Mouse (Mus musculus): Measurements from ENCODE around the gene Ccdc9b. TPM values are rescaled to one million over a fixed set of nuclear protein-coding genes. Genes with fewer than 3 reads are reported as not detected.

The Ccdc9b gene
- total RNA-seq, 2 experiments from 2014 or later, result 4.0 to 4.7 TPM

GRCm38 (mm10) chr2:118790221-118790550 is 27.7 kb upstream of the Ccdc9b start:
- Histone ChIP-seq H3K27ac (no peak overlapping the region), H3K4me3 (no peak overlapping the region)
- TF ChIP-seq CTCF (IDR thresholded peaks at IDR 0.05), result no peak
- no peak for DNase-seq (ENCODE audit: extremely low spot score in 1 of 2, low spot score in 2 of 2)
- intact Hi-C loops (cut with DNase I), result no loop called here

- H3K27ac ChIP-seq, result no peak overlapping the region
- DNase-seq (ENCODE audit: extremely low spot score in 1 of 2, low spot score in 2 of 2), result no peak
- H3K4me3 ChIP-seq, result no peak overlapping the region
- intact Hi-C loops (cut with DNase I), result no loop called here
- no peak for TF ChIP-seq CTCF (IDR thresholded peaks at IDR 0.05)
These were observed 27.0 kb upstream of the Ccdc9b start for GRCm38 (mm10) chr2:118789501-118789900.

- TF ChIP-seq CTCF (IDR thresholded peaks at IDR 0.05), result no peak
- H3K4me3 ChIP-seq, result no peak overlapping the region
- intact Hi-C loops (cut with DNase I), result no loop called here
- DNase-seq (ENCODE audit: extremely low spot score in 1 of 2, low spot score in 2 of 2), result no peak
- no peak overlapping the region for H3K27ac ChIP-seq
These were observed 24.1 kb upstream of the Ccdc9b start for GRCm38 (mm10) chr2:118786525-118786924.

GRCm38 (mm10) chr2:118783663-118784062 is 21.2 kb upstream of the Ccdc9b start:
- intact Hi-C loops (cut with DNase I), result no loop called here
- H3K27ac ChIP-seq, result no peak overlapping the region
- no peak for TF ChIP-seq CTCF (IDR thresholded peaks at IDR 0.05)
- no peak for DNase-seq (ENCODE audit: extremely low spot score in 1 of 2, low spot score in 2 of 2)
- H3K4me3 ChIP-seq, result no peak overlapping the region

- intact Hi-C loops (cut with DNase I), result no loop called here
- Histone ChIP-seq H3K27ac (no peak overlapping the region), H3K4me3 (no peak overlapping the region)
- no peak for TF ChIP-seq CTCF (IDR thresholded peaks at IDR 0.05)
- DNase-seq (ENCODE audit: extremely low spot score in 1 of 2, low spot score in 2 of 2), result no peak
These were observed 20.6 kb upstream of the Ccdc9b start for GRCm38 (mm10) chr2:118783093-118783492.

- no peak for DNase-seq (ENCODE audit: extremely low spot score in 1 of 2, low spot score in 2 of 2)
- intact Hi-C loops (cut with DNase I), result no loop called here
- no peak for TF ChIP-seq CTCF (IDR thresholded peaks at IDR 0.05)
- Histone ChIP-seq H3K27ac (no peak overlapping the region), H3K4me3 (no peak overlapping the region)
These were observed 19.8 kb upstream of the Ccdc9b start for GRCm38 (mm10) chr2:118782303-118782702.

GRCm38 (mm10) chr2:118781115-118781514 is 18.7 kb upstream of the Ccdc9b start:
- no peak overlapping the region for H3K27ac ChIP-seq
- TF ChIP-seq CTCF (IDR thresholded peaks at IDR 0.05), result no peak
- intact Hi-C loops (cut with DNase I), result no loop called here
- H3K4me3 ChIP-seq, result no peak overlapping the region; the same call in 1 of the 2 replicates
- DNase-seq (ENCODE audit: extremely low spot score in 1 of 2, low spot score in 2 of 2), result no peak

- peak within 1 kb of the TSS; percentile 82 for H3K27ac ChIP-seq
- intact Hi-C loops (cut with DNase I), result loop anchor here (1.0 kb wide), 2 partner anchors 17 to 34 kb away; partner anchors contain the start of genes Ccdc9b and Inafm2
- H3K4me3 ChIP-seq, result peak within 1 kb of the TSS; percentile 75
- peak; percentile 95 for DNase-seq (ENCODE audit: extremely low spot score in 1 of 2, low spot score in 2 of 2)
- TF ChIP-seq CTCF (IDR thresholded peaks at IDR 0.05), result peak; percentile 33
These were observed 17.3 kb upstream of the Ccdc9b start, which contains the start of gene Disp2 for GRCm38 (mm10) chr2:118779504-118780480. TSS of gene Disp2 (plus strand) at chr2:118779719.

- Histone ChIP-seq H3K4me3 (peak overlapping the region; percentile 75), H3K27ac (peak overlapping the region; percentile 82)
- intact Hi-C loops (cut with DNase I), result loop anchor here (1.0 kb wide), 2 partner anchors 17 to 34 kb away; partner anchors contain the start of genes Ccdc9b and Inafm2
- TF ChIP-seq CTCF (IDR thresholded peaks at IDR 0.05), result no peak
- DNase-seq (ENCODE audit: extremely low spot score in 1 of 2, low spot score in 2 of 2), result no peak
These were observed 16.6 kb upstream of the Ccdc9b start for GRCm38 (mm10) chr2:118779065-118779464.

- no peak overlapping the region for H3K4me3 ChIP-seq
- no peak for DNase-seq (ENCODE audit: extremely low spot score in 1 of 2, low spot score in 2 of 2)
- no peak overlapping the region for H3K27ac ChIP-seq
- TF ChIP-seq CTCF (IDR thresholded peaks at IDR 0.05), result no peak
- intact Hi-C loops (cut with DNase I), result no loop called here
These were observed 16.0 kb upstream of the Ccdc9b start for GRCm38 (mm10) chr2:118778418-118778817.

GRCm38 (mm10) chr2:118776295-118776694 is 13.8 kb upstream of the Ccdc9b start:
- no peak for TF ChIP-seq CTCF (IDR thresholded peaks at IDR 0.05)
- Histone ChIP-seq H3K4me3 (no peak overlapping the region), H3K27ac (peak overlapping the region; percentile 37; the same call in 1 of the 2 replicates)
- no peak for DNase-seq (ENCODE audit: extremely low spot score in 1 of 2, low spot score in 2 of 2)
- intact Hi-C loops (cut with DNase I), result no loop called here

GRCm38 (mm10) chr2:118775846-118776245 is 13.4 kb upstream of the Ccdc9b start:
- peak; percentile 65 for DNase-seq (ENCODE audit: extremely low spot score in 1 of 2, low spot score in 2 of 2)
- Histone ChIP-seq H3K4me3 (no peak overlapping the region), H3K27ac (peak overlapping the region; percentile 37; the same call in 1 of the 2 replicates)
- intact Hi-C loops (cut with DNase I), result no loop called here
- no peak for TF ChIP-seq CTCF (IDR thresholded peaks at IDR 0.05)
